Mouse (Mus musculus) CD4-positive helper T cell, adult 2 months (primary cell): ENCODE measurements around the gene Fdxr.

Experiments
- DNase-seq: peaks from one replicate; pipeline ENCODE4 v3.0.0-alpha.2; 2012; ENCODE audit warnings: low read depth, missing footprints, low spot score

Gene Fdxr

GRCm38 (mm10) chr11:115270148-115270861 is 6.5 kb downstream of the Fdxr start:
- DNase-seq, result peak; percentile 59

GRCm38 (mm10) chr11:115269330-115270066 is 7.4 kb downstream of the Fdxr start:
- no peak for DNase-seq

- DNase-seq, result no peak
Measured at GRCm38 (mm10) chr11:115267958-115268357, 8.9 kb downstream of the Fdxr start.

GRCm38 (mm10) chr11:115267061-115267883 is 9.6 kb downstream of the Fdxr start, which contains the start of gene Grin2c:
Gene Grin2c (minus strand): TSS chr11:115267243.
- DNase-seq, result no peak

- DNase-seq, result peak; percentile 24
Measured at GRCm38 (mm10) chr11:115266400-115266778, 10.5 kb downstream of the Fdxr start.

- peak; percentile 29 for DNase-seq
Measured at GRCm38 (mm10) chr11:115265771-115266399, 11.0 kb downstream of the Fdxr start.

GRCm38 (mm10) chr11:115264862-115265668 is 11.8 kb downstream of the Fdxr start:
- DNase-seq, result peak; percentile 51

- no peak for DNase-seq
Measured at GRCm38 (mm10) chr11:115264136-115264861, 12.6 kb downstream of the Fdxr start.

GRCm38 (mm10) chr11:115262954-115263353 is 13.9 kb downstream of the Fdxr start:
- no peak for DNase-seq

GRCm38 (mm10) chr11:115259134-115259533 is 17.7 kb downstream of the Fdxr start:
- no peak for DNase-seq

GRCm38 (mm10) chr11:115257775-115258510 is 18.9 kb downstream of the Fdxr start:
- peak; percentile 53 for DNase-seq

GRCm38 (mm10) chr11:115251258-115251657 is 25.6 kb downstream of the Fdxr start:
- no peak for DNase-seq

GRCm38 (mm10) chr11:115250405-115251090 is 26.3 kb downstream of the Fdxr start:
- DNase-seq, result no peak

GRCm38 (mm10) chr11:115249721-115250404 is 27.0 kb downstream of the Fdxr start:
- DNase-seq, result no peak

- no peak for DNase-seq
Measured at GRCm38 (mm10) chr11:115247945-115248344, 28.9 kb downstream of the Fdxr start.

- no peak for DNase-seq
Measured at GRCm38 (mm10) chr11:115247240-115247639, 29.6 kb downstream of the Fdxr start.

- DNase-seq, result no peak
Measured at GRCm38 (mm10) chr11:115246386-115246785, 30.5 kb downstream of the Fdxr start.

- DNase-seq, result no peak
Measured at GRCm38 (mm10) chr11:115244840-115245239, 32.0 kb downstream of the Fdxr start.
